Mouse (Mus musculus) WW6 (cell line): Measurements from ENCODE around the gene Fam174a.
A peak's percentile ranks its signal among the peaks of the same experiment; 100 is the strongest.

Experiments
- DNase-seq: peaks from one replicate; pipeline ENCODE4 v3.0.0-alpha.2; 2013; ENCODE audit warnings: low read depth, low spot score

Fam174a gene

DNA sequence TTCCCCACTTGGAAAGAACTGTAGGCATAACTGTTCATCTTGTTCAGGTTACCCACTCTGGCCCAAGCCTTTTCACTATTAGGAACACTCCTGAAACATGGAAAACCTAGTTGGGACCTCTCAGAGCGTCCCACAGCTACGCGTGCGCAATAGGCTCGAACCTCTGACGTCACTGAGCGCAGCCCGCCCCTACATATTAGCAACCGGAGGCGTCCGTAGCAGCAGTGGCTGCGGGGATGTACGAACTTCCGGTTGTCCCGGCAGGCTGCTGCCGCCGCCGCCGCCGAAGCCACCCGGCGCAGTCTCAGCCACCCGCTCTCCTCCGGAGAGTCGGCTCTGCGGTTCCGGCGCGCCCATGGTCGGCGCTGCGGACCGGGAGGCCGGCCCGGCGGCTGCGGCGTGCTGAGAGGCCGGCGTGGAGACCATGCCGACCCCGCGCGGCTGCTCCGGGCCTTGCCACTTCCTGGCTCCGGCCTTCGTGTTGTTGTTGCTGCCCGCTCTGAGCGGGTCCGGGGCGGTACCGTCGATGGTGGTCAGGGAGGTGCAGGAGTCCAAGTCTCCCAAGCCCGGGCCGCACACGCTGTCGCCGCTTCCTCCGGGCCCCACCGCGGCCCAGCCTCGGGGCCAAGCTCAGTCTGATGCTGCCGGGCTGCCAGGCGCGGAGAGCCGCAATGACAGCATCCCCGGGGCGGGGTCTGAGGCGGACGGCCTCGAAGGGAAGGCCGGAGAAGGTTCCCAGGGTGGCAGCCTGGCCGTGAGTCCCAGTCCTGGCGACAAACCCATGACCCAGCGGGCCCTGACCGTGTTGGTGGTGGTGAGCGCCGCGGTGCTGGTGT lies at the start of gene Fam174a:
Fam174a (plus strand) TSS at position 231 of the 836 bp plus-strand sequence.
- DNase-seq: peak; percentile 57

DNA sequence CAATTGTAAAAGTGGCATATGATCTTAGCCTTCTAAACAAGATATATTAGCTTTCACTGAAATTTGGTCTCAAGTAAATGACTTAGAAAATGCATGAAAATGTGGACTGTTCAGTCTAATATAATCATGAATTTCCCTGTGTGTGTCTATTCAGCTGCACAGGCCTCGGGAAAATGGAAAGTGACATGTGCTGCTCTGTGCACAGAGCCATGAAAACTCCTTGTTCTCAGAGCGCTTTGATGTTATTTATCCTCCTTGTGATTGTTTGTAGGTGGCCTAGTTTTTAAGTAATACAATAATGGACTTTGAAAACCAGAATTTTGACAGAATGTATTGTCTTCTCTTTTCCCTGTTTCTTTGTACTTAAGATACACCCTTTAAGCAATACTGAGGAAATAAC lies 49.6 kb upstream of the Fam174a start:
- no peak for DNase-seq

DNA sequence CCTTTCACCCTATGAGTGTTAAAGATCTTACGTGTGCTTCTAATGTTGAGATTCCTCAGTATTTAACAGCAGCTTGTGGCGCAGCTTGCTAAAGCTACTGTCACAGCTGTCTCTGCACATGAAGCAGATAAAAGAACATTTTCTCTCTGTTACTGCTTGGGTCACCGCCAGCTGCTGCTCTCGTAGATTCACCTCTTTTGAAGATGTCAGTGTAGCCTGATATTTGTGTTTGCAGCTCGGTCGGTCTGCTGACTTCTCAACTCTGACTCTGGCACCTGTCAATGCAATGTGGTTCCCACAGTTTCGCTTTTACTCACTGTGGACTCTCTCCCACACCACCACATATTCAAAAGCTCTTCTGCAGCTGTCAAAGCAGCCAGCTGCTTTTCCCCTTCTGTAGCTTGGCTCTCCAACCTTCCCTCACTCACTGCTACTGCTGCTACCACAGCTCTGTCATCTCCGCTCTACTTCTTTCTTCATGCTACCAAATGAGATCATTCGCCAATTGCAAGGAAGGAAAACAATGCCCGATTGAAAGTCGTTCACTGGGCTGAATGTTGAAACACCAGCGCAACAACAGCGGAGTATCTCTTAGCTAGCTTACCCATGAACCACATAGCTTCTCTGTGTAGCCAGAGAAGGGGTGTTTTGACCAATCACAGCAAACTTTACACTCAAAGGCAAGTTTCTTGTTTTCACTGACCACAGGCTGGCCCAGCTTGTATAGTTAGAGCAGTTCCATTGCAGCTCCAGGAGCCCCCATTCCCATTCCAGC lies 45.3 kb upstream of the Fam174a start:
- DNase-seq: no peak

DNA sequence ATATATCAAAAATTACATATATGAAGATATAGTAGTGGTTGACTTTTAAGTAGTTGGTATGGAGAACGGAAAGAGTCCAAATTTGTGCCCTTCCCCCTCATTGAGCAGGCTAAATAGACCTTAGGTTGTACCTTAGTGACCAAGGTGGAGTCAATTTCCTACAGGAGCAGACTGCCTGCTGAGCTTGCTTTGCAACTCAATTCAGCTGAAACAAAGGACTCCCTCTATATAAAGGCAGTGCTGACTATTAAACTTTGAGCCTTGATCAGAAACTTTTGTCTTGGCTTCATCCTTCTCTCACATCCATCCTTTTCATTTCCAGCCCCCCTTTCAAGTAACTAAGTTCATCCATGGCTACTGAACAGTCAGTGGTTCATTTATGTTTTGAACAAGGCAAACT lies 40.1 kb upstream of the Fam174a start:
- DNase-seq: no peak

DNA sequence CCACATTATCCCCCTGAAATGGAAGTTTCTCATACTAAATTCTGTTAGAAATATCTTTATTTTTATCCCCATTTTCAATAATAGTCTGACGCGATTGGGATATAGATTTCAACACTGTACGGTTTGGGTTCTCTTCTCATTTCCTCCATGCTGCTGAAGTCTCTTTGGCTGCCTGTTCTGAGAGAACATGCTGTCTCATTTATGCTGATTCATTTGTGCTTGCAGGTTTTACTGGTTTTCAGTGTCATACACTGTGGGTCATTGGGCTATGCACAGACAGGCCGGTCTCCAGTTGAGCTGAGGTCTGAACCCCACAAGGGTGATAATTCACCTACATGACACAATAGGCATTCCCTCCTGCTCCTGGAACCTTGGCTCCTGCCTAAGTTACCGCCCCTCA lies 5.1 kb upstream of the Fam174a start:
- DNase-seq: no peak

DNA sequence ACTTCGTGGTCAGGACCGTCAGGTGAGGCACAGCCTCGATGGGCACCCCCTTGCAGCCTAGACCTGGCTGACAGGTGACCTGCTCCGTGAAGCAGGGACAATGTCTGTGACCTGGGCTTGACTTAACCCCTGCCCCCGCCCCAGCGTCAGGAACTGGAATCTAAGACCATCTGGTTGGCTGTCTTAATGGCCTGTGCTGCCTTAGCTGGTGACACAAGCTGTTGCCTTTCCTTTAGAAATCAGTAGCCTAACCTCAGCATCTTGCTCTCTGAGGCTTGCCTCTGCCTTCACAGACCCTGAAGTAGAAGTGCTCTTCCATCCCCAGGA lies 769 bp downstream of the Fam174a start:
- no peak for DNase-seq

DNA sequence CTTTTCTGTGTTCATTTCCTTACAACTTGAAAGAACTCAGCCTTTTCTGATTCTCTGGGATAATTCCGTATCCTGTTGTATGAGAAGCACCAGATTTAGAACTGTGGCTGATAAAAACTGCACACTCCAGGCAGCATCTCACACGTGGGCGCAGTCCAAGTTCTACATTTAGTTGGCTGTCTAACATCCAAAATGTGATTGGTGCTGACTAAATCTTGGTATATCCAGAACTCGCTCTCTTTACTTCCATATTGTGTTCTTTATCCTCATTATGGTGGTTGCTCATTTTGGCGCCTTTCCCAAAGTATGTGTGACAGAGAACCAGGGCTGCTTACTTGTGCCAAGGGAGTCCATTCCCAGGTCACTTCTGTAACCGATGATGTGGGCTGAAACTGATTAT lies 2.6 kb downstream of the Fam174a start:
- DNase-seq: no peak

DNA sequence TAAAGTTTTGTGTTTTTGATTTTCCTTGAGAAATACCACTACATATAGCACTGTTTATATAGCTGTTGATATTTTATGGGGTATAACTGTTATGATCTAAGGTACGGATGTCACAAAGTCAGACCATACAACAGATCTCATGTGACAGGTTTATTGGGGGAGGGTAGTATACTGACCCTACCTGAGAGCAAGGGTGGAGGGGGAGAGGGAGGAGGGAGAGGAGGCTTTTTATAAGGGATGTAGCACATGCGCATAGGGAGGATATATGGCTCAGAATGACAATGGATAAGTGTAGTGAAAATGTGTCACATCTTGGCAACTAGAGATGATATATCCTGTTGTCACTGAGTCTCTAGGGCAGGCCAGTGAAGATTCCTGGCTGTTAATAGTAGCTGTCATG lies 8.8 kb downstream of the Fam174a start:
- DNase-seq: no peak

- no peak for DNase-seq
Observed at GRCm38 (mm10) chr1:95323004-95323403, 9.6 kb downstream of the Fam174a start.

- no peak for DNase-seq
Observed at GRCm38 (mm10) chr1:95326856-95327255, 13.4 kb downstream of the Fam174a start.

DNA sequence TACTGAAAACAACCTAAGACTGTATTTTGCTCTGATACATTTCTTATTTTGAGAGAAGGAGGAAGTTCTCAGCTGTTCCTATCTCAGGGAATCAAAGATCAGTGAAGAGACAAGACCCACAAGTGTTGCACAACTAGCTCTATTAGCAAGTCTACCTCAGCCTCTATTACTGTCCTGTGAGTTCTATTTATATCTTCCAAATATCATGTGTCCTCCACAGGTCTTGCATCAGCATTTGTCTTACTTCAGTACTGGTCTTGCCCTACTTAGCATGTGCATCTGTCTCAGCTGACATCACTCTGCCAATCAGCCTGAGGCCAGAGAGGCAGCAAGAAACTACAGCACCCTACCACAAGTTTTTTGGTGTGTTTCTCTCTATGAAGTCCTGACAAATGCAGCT lies 26.2 kb downstream of the Fam174a start:
- DNase-seq: no peak

DNA sequence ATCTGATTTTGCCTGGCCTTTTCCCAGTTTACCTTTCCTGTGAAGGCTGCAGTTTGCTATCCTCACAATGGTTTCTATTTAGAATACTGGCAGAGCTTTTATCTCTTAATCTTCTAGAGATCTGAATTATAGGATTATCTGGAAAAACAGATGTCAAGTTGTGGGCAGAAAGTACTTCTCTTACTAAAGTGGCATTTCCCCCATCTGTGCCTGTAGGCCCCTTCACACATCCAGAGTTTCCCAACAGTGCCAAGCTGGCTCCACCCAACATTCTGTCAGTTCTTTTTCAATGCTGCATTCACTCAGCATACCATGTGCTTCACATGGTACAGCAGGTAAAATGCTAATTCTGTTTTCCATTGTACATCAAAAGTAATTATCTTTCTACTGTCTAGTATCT lies 28.8 kb downstream of the Fam174a start:
- no peak for DNase-seq

GRCm38 (mm10) chr1:95343585-95344485 lies 30.4 kb downstream of the Fam174a start:
- no peak for DNase-seq

- no peak for DNase-seq
Observed at GRCm38 (mm10) chr1:95354146-95354545, 40.7 kb downstream of the Fam174a start.

GRCm38 (mm10) chr1:95356904-95357303 lies 43.5 kb downstream of the Fam174a start:
- no peak for DNase-seq

- no peak for DNase-seq
Observed at GRCm38 (mm10) chr1:95363692-95364091, 50.3 kb downstream of the Fam174a start.

- DNase-seq: no peak
Observed at GRCm38 (mm10) chr1:95366616-95367373, 53.4 kb downstream of the Fam174a start.

DNA sequence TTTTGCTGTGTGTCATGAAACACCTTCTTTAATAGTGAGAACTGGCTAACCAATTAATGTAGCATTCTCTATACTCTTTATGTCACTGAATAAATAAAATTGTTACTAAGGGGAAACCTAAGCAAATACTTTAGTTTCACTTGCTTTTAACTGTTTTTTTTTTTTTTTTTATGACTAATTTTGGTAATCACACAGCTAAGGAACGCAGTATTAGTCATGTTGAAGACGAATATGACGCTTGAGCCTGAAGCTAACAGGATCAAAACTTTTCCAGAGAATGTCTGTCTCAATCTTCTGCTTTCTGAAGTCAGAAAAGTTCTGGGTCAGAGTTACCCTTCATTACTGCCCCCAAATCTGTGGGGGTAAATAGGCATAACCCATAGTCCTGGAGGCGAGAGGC lies 54.3 kb downstream of the Fam174a start:
- no peak for DNase-seq

GRCm38 (mm10) chr1:95375443-95375842 lies 62.0 kb downstream of the Fam174a start:
- DNase-seq: no peak

DNA sequence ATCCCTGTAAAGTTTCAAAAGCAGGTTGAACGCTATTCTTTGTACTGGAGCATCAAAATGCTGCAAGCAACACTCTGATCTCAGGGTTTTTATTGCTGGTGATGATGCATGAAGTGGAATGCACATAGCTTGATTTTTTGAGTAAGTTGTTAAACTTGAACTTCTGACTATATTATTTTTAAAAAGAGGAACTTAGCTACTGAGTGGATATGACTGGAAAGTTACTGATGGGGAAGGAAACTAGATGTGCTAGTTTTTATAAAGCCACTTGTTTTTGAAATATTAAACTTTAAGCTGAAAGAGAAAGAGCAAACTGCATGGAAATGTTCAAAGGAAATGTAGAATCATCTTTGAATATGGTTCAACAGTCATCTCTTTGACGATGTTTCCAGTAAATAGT lies 67.6 kb downstream of the Fam174a start:
- DNase-seq: no peak
